Mouse (Mus musculus) layer of hippocampus, adult 18-20 months (tissue): ENCODE measurements around the gene 4931428F04Rik. TPM values are rescaled to one million over a fixed set of nuclear protein-coding genes. Genes with fewer than 3 reads are reported as not detected.

Experiments used
- DNase-seq, 2 experiments: peaks; one replicate each; pipeline ENCODE4 v3.0.0; 2022; ENCODE audit warnings: low spot score in 2 of 2
- total RNA-seq, 2 experiments: library from RNA; stranded (reverse); gene quantifications; 2 replicates each; pipeline ENCODE4 v1.2.3; 2021

The 4931428F04Rik gene
- total RNA-seq, 2 experiments from 2014 or later, result 19.2 to 23.5 TPM

- DNase-seq, result peak; percentile 92 to 96
Measured at GRCm38 (mm10) chr8:105288958-105289732, 519 bp downstream of the 4931428F04Rik start.

DNA sequence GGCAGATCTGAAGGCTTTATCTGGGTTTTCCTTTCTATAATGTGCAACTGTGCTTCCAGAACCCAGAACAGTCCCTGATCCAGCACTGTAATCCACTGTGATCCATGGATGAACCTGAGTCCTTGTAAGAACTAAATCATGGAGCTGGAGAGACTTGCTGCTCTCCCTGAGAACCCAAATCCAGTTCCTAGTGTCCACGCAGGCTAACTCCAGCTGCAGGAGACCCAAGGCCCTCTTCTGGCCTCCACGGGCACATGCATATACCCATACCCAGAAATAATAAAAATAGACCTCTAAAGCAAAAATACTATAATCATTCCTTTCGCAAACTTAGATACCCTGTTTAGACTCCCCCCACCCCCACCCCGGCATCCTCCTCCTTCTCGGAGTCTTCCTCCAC, 1.4 kb downstream of the 4931428F04Rik start:
- no peak for DNase-seq

DNA sequence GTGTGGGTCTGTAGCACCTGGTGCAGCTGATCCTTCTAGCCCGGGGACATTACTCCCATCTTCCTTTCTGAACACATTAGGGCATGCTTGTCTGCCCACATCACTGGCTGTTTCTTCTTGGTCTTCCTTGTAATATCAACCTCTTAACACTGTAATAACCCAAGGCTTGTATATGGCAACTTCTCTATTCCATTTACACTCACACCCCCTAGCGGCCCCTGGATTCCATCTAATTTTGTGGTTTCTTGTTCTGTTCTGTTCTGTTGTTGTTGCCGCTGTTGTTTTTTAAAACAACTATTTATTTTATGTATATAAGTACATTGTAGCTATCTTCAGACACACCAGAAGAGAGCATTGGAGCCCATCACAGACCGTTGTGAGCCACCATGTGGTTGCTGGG, 2.8 kb downstream of the 4931428F04Rik start:
- DNase-seq, result no peak

DNA sequence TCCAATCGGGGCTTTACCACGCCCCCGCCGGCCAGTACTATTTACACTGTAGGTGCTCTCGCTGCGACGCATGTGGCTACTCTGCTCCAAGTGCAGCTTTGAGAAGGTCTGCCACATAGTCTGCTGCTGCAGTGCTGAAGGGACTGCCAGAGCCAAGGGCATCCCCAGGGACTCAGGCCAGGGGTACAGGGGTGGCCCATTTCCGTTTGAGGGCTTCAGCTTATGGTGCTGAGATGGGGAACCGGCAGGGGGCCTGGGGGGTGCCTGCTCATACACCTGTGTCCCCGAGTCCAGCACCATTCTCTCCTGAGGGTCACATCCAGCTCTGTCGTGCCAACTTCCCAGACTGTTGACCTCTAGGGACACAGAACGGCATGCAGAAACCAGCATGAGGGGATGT, 4.2 kb downstream of the 4931428F04Rik start:
- no peak for DNase-seq

DNA sequence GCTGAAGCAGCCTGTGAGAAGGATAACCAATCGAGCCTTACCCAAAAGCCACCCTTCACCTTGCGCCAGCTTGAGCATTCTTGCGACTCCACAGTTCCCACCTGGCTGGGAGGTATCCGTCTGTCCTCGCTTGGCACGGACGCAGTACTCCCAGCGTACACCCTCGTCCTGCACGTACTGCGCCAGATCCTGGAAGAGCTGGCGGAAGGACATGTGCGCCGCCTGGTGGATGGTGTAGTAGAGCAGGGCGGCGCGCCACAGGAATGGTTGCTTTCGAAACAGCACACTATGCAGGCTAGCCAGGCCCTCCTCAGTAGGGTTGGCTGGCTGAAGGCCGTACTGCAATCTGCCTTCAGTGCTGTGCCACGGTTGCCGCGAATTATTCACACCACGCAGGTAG, 6.6 kb downstream of the 4931428F04Rik start:
- DNase-seq, result peak in 1 of 2 experiments; percentile 51

DNA sequence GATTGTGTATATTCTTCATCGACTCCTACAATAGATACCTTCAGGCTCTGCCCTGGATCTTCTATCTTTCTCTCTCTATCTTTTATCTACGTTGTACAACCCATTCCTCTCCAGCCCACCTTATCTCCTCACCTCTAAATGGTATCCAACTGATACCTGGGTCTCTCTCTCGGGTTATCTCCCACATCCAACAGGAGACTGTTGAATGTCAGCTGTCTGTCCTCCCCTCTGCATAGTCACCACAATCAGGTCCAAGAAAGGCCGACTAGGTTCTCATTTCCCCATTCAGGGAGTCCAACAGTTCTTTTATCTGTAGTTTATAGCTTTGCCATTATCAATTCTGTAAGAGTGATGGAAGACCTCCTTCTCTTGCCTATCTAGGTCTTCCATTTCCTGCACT, 7.4 kb downstream of the 4931428F04Rik start:
- DNase-seq, result no peak

GRCm38 (mm10) chr8:105281821-105282220, 7.8 kb downstream of the 4931428F04Rik start:
- DNase-seq, result no peak

GRCm38 (mm10) chr8:105280567-105280966, 9.1 kb downstream of the 4931428F04Rik start:
- no peak for DNase-seq

DNA sequence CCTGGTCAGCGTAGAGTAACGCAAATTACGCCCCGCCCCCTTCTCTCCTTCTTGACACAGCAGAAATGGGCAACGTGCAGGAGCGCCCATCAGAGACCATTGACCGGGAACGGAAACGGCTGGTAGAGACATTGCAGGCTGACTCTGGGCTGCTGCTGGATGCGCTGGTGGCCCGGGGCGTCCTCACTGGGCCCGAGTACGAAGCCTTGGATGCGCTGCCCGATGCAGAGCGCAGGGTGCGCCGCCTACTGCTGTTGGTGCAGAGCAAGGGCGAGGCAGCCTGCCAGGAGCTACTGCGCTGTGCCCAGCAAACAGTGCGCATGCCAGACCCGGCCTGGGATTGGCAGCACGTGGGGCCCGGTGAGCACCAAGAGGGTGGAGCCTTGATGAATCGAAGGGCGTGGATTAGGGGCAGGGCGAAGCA, 10.7 kb downstream of the 4931428F04Rik start:
- peak; percentile 89 to 94 for DNase-seq

- DNase-seq, result peak in 1 of 2 experiments; percentile 55
Measured at GRCm38 (mm10) chr8:105276292-105277120, 13.2 kb downstream of the 4931428F04Rik start.

DNA sequence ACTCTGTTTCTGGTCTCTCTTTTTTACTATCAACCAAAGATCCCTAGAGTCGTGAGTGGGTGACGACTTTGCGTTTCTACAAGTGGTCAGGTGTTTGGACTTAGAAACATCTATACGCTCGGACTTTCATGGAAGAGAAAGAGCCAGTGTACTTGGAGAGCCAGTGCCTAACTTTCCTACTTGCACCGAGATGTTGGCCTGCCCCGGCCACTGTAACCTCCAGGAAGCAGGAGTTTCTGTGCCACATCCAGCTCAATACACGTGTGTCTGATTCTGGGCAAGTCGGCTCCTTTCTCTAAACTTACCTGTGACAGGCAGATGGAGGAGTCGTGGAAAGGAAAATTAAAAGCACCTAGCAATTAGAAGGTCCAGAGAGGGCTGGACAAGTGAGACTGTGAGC, 13.8 kb downstream of the 4931428F04Rik start, which contains the start of gene Nol3:
Gene Nol3 (plus strand): TSS at position 301 of the 400 bp plus-strand sequence.
- no peak for DNase-seq

DNA sequence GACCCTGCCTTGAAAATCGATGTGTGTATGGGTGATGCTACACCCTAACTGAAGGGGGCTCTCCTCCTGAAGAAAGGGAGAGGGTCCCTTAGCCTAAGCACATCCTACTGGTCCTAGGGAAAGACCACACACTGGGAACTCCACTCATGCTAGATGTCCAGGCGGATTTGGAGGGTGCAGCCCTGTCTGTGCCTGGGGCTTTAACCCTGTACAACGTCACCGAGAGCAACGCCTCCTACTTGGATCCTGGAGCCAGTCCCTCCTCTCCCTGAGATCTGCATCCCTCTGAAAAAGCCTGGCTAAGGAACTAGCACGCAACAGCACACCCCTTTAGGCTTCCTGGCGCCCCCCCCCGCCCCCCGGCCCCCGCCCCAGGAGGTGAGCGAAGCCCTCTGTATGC, 14.3 kb downstream of the 4931428F04Rik start:
- DNase-seq, result no peak

DNA sequence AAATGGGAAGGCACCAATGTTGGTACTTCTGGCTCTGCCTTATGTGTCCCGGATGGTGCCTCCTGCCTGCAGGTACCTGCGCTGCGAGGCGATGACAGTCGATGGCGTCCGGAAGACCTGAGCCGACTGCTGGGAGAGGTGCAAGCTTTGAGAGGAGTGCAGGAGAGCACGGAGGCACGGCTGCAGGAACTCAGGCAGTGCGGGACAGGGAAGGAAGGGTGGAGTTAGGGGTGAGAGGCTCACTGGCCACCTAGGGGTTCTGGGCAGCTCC, 18.8 kb downstream of the 4931428F04Rik start:
- DNase-seq, result no peak

GRCm38 (mm10) chr8:105270101-105270915, 19.4 kb downstream of the 4931428F04Rik start:
- no peak for DNase-seq

- DNase-seq, result peak in 1 of 2 experiments; percentile 50
Measured at GRCm38 (mm10) chr8:105269461-105269947, 20.2 kb downstream of the 4931428F04Rik start, which contains the start of gene Hsf4. TSS of gene Hsf4 (plus strand) at chr8:105269801.

- no peak for DNase-seq
Measured at GRCm38 (mm10) chr8:105269075-105269458, 20.6 kb downstream of the 4931428F04Rik start.

- peak; percentile 81 to 87 for DNase-seq
Measured at GRCm38 (mm10) chr8:105268342-105269074, 21.2 kb downstream of the 4931428F04Rik start.

DNA sequence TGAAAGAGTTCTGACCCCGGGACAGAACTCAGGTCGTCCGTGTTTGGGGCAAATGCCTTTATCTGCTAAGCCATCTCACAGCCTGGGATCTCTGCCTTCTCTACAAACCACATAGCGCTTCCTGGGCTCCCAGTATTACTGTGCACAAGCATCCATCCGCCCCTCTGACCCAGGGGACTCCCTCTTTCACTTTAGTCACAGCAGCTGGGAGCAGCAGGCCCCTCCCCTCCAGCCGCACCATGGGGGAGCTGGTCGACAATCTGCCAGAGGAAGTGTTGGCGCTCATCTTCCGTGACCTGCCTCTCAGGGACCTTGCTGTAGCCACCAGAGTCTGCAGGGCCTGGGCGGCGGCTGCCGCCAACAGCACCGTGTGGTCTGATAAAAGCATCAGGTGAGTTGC, 22.9 kb downstream of the 4931428F04Rik start:
- no peak for DNase-seq

DNA sequence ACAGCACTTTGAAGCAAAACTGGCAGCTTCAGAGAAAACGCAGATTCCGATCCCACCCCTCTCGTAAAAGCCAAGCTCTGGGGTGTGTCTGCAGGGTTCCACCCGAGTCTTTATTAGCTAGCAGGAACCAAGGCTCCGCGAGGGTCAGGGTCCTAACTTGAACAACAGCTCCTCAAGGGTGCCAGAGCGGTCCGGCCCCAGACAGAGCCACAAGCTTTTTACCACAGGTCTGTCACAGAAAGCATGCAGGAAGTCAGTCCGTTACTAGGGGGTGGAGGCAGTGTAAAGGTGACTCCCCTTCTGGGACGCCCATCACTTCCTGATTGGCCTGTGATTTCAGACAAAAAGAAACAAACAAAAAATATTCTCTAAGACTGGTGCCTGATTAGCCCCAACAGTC, 24.5 kb downstream of the 4931428F04Rik start:
- DNase-seq, result no peak
